Mouse (Mus musculus) liver, adult 2 months (tissue): ENCODE results near the gene Znrf3. TPM values are rescaled to one million over a fixed set of nuclear protein-coding genes. Genes with fewer than 3 reads are reported as not detected.

ENCODE experiments used
- DNase-seq: peaks from one replicate; pipeline ENCODE4 v3.0.0-alpha.2; 2011; ENCODE audit warnings: low read depth, low spot score; ENCODE audit errors: extremely low read depth
- H3K27ac ChIP-seq: fragments of 200-500 bp; replicated peaks from 2 replicates; pipeline ENCODE4 v1.5.1; 2012; ENCODE audit warnings: low read depth, mild to moderate bottlenecking, control low read depth, inconsistent platforms, low read length; ENCODE audit not compliant: insufficient read depth
- H3K27me3 ChIP-seq: fragments of 200-500 bp; 2 replicates; pipeline ENCODE4 v1.6.1; 2012; ENCODE audit warnings: mild to moderate bottlenecking, moderate library complexity, low read length, inconsistent platforms; ENCODE audit not compliant: control insufficient read depth, insufficient read depth
- H3K36me3 ChIP-seq: fragments of 200-500 bp; 2 replicates; pipeline ENCODE4 v1.6.1; 2012; ENCODE audit warnings: low read length, inconsistent platforms; ENCODE audit not compliant: control insufficient read depth, insufficient read depth
- H3K4me1 ChIP-seq: fragments of 200-500 bp; 2 replicates; pipeline ENCODE4 v1.6.1; 2011; ENCODE audit warnings: low read length; ENCODE audit not compliant: control insufficient read depth, insufficient read depth
- H3K4me3 ChIP-seq: fragments of 200-500 bp; 2 replicates; pipeline ENCODE4 v1.5.1; 2011; ENCODE audit warnings: low read depth, mild to moderate bottlenecking, control low read depth, low read length, moderate library complexity; ENCODE audit not compliant: insufficient read depth
- H3K79me2 ChIP-seq: fragments of 200-500 bp; 2 replicates; pipeline ENCODE4 v1.6.1; 2012; ENCODE audit warnings: inconsistent platforms, mild to moderate bottlenecking, low read length, moderate library complexity; ENCODE audit not compliant: control insufficient read depth, insufficient read depth
- H3K9ac ChIP-seq: fragments of 200-500 bp; 2 replicates; pipeline ENCODE4 v1.6.1; 2012; ENCODE audit warnings: low read depth, mild to moderate bottlenecking, control low read depth, inconsistent platforms, low read length
- CTCF ChIP-seq: fragments of 200-500 bp; IDR thresholded peaks from 2 replicates; pipeline ENCODE4 v1.5.1; 2011; ENCODE audit warnings: low read depth, low read length, control low read depth
- POLR2A ChIP-seq: fragments of 200-500 bp; IDR thresholded peaks from 2 replicates; pipeline ENCODE4 v1.6.1; 2011; ENCODE audit warnings: low read length, control low read depth; ENCODE audit not compliant: insufficient read depth; ENCODE audit errors: extremely low read depth
- WGBS: fragments of 180-500 bp; shearing (Covaris S2); methylation state at CpG from one replicate; pipeline ENCODE4 v1.1.7; 2018; 5-methylcytosine and 5-hydroxymethylcytosine counted together
- polyA plus RNA-seq: library from polyadenylated mRNA; depleted of rRNA; stranded (reverse); fragments of >200 nt; gene quantifications from 2 replicates; pipeline ENCODE4 v1.2.3, GENCODE M21; 2012
- total RNA-seq: library from RNA; depleted of rRNA; stranded (reverse); fragments of >200 nt; gene quantifications from 2 replicates; pipeline ENCODE4 v1.2.3, GENCODE M21; 2014

Znrf3 gene
- total and polyA plus RNA-seq, 2 experiments: 4.5 to 4.6 TPM

- H3K27me3 ChIP-seq: no peaks in the 10 kb centered on the region
- no peaks in the 10 kb centered on the region for H3K36me3 ChIP-seq
- peaks cover 5% of the 10 kb centered on the region; the same call in 1 of the 2 replicates for H3K79me2 ChIP-seq
- no peak for TF ChIP-seq CTCF
- TF ChIP-seq POLR2A: no peak
- DNase-seq: peak; percentile 83
- WGBS: 17% methylated on average over 3 of the region's 3 CpGs
- peaks cover 2% of the 10 kb centered on the region for H3K4me1 ChIP-seq
- H3K27ac ChIP-seq: no peak overlapping the region
- H3K9ac ChIP-seq: no peak overlapping the region
- no peak overlapping the region for H3K4me3 ChIP-seq
Observed at GRCm38 (mm10) chr11:5380275-5380674, 64.4 kb downstream of the Znrf3 start.

DNA sequence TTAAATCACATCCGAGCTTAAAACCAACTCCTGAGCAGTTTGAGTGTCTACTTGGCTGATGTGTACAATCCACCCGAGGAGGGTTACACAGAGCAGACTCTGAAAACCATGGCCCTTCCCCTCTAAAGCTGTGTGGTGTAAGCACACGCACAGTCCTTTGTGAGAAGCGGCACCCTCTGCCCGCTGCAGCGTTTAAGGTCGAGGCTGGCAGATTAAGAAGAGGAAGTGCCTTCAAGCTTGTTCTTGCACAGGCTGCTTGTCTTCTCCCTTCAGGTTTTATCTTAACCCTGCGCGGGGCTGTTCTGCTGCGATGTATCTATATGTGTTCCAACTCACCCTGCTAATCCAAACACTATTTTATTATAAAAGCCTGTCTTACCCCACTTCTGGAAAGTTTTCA lies 75.5 kb downstream of the Znrf3 start:
- Histone ChIP-seq H3K27ac (no peak overlapping the region), H3K9ac (no peak overlapping the region), H3K27me3 (no peaks in the 10 kb centered on the region), H3K79me2 (peaks cover 4% of the 10 kb centered on the region; the same call in 1 of the 2 replicates), H3K36me3 (no peaks in the 10 kb centered on the region), H3K4me3 (no peak overlapping the region), H3K4me1 (peaks cover 3% of the 10 kb centered on the region; the same call in 1 of the 2 replicates)
- TF ChIP-seq POLR2A (no peak), CTCF (no peak)
- DNase-seq: no peak
- WGBS: 70% methylated on average over 10 of the region's 10 CpGs

GRCm38 (mm10) chr11:5368492-5368891 lies 76.2 kb downstream of the Znrf3 start:
- H3K36me3 ChIP-seq: no peaks in the 10 kb centered on the region
- H3K27ac ChIP-seq: no peak overlapping the region
- peaks cover 4% of the 10 kb centered on the region; the same call in 1 of the 2 replicates for H3K79me2 ChIP-seq
- H3K9ac ChIP-seq: no peak overlapping the region
- no peak overlapping the region for H3K4me3 ChIP-seq
- peak; percentile 73 for DNase-seq
- TF ChIP-seq POLR2A: no peak
- TF ChIP-seq CTCF: no peak
- peaks cover 3% of the 10 kb centered on the region; the same call in 1 of the 2 replicates for H3K4me1 ChIP-seq
- no peaks in the 10 kb centered on the region for H3K27me3 ChIP-seq

DNA sequence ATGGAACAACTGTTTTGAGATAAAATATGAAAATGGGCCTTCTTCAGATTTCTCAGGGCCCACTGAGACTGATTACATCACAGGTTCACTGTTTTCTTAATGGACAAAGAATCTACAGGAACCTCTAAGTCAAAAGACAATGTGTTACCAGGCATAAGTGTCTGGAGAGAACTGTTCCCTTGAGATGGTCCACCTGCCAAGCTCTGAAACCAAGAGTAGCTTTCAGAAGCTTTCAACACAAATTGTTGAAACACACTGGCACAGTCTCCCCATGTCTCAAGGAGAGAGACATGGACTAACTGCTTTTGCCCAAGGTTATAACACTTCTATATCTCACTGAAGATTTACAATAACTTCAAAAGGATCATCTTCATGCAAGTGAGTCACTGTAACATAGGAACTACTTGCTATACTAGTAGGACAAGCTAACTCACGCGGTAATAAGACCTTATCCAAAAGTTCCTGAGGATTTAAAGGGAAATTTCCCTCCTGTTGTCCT lies 89.3 kb downstream of the Znrf3 start:
- Histone ChIP-seq H3K27me3 (no peaks in the 10 kb centered on the region), H3K4me1 (no peaks in the 10 kb centered on the region), H3K9ac (no peak overlapping the region), H3K36me3 (no peaks in the 10 kb centered on the region), H3K4me3 (no peak overlapping the region), H3K79me2 (peaks cover 5% of the 10 kb centered on the region; the same call in 1 of the 2 replicates), H3K27ac (no peak overlapping the region)
- WGBS: 94% methylated on average over 2 of the region's 2 CpGs
- DNase-seq: no peak
- TF ChIP-seq CTCF (no peak), POLR2A (no peak)

- WGBS: 32% methylated on average over 1 of the region's 1 CpGs
- peaks cover 5% of the 10 kb centered on the region; the same call in 1 of the 2 replicates for H3K79me2 ChIP-seq
- H3K4me3 ChIP-seq: no peak overlapping the region
- H3K36me3 ChIP-seq: no peaks in the 10 kb centered on the region
- H3K4me1 ChIP-seq: no peaks in the 10 kb centered on the region
- DNase-seq: no peak
- H3K27me3 ChIP-seq: no peaks in the 10 kb centered on the region
- H3K27ac ChIP-seq: no peak overlapping the region
- no peak overlapping the region for H3K9ac ChIP-seq
- TF ChIP-seq POLR2A (no peak), CTCF (no peak)
Observed at GRCm38 (mm10) chr11:5354753-5355152, 89.9 kb downstream of the Znrf3 start.

DNA sequence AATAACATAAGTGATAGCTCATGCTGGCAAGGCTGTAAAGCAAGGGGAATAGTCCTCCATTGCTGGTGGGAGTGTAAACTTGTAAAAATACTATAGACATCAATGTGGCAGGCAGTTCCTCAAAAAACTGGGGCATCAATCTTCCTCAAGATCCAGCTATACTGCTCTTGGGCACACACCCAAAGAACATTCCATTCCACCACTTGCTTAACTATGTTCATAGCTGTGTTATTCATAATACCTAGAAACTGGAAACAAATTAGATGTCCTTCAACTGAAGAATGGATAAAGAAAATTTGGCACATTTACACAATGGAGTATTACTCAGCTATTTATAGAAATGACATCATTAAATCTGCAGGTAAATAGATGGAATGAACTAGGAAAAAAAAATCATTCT lies 91.6 kb downstream of the Znrf3 start:
- H3K27ac ChIP-seq: no peak overlapping the region
- H3K4me1 ChIP-seq: no peaks in the 10 kb centered on the region
- H3K36me3 ChIP-seq: no peaks in the 10 kb centered on the region
- no peaks in the 10 kb centered on the region for H3K27me3 ChIP-seq
- no peak for DNase-seq
- no peak overlapping the region for H3K9ac ChIP-seq
- no peak for TF ChIP-seq CTCF
- TF ChIP-seq POLR2A: no peak
- H3K79me2 ChIP-seq: peaks cover 5% of the 10 kb centered on the region; the same call in 1 of the 2 replicates
- H3K4me3 ChIP-seq: no peak overlapping the region
